Mouse (Mus musculus): ENCODE data around the gene Rnf115. TPM values are rescaled to one million over a fixed set of nuclear protein-coding genes. Genes with fewer than 3 reads are reported as not detected.

Gene Rnf115
- polyA plus RNA-seq, 1 experiment from 2014 or later, result 27.3 TPM

DNA sequence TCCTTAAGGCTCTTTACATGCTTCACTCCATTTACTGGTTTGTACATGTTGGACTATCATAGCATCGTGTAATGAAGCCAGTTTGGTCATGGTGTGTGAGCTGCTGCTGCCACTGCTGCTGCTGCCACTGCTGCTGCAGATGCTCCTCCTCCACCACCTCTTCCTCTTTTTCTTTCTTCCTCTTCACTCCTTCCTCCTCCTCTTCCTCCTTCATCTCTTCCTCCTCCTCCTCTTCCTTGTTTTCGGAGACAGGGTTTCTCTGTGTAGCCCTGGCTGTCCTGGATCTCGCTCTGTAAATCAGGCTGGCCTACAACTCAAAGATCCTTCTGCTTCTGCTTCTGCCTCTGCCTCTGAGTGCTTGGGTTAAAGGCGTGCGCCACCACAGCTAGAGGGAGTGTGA is 42.5 kb downstream of the Rnf115 start:
- Histone ChIP-seq H3K9me3 (ENCODE audit: control insufficient read depth, low read length) (no peaks in the 10 kb centered on the region), H3K36me3 (ENCODE audit: control insufficient read depth, insufficient read depth, low read length) (no peaks in the 10 kb centered on the region), H3K4me1 (replicated peaks; ENCODE audit: control insufficient read depth, insufficient read depth) (no peaks in the 10 kb centered on the region), H3K27ac (replicated peaks) (no peak overlapping the region), H3K4me2 (replicated peaks; ENCODE audit: low read depth) (no peak overlapping the region), H3K9ac (ENCODE audit: low read length) (no peak overlapping the region), H3K4me3 (ENCODE audit: low read depth, low read length) (no peak overlapping the region), H3K27me3 (ENCODE audit: control insufficient read depth, insufficient read depth, low read length) (no peaks in the 10 kb centered on the region)
- ATAC-seq (ENCODE audit: low FRiP score, low TSS enrichment) (no peak), DNase-seq (ENCODE audit: low spot score) (no peak)
- no peak for TF ChIP-seq CTCF (IDR thresholded peaks at IDR 0.05; ENCODE audit: low read depth)
- 87% methylated on average over 5 of the region's 5 CpGs for WGBS

DNA sequence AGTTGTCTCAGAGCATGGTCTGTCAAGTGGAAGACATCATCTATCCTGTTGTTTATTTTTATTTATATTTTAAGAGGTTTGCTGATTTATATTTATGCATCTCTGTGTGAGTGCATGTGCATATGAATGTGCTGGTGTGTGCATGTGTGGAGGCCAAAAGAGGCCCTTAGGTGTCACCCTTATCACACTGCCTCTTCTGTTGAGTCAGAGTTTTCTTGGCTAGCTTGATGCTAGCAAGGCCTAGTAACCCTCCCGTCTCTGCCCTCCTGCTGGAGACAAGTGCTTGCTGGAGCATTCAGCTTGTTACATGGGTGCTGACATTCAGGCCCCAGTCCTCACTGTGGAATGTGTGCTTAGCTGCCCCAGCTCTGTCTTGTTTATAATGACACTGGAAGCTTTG is 45.5 kb downstream of the Rnf115 start:
- Histone ChIP-seq H3K4me3 (ENCODE audit: low read depth, low read length) (no peak overlapping the region), H3K36me3 (ENCODE audit: control insufficient read depth, insufficient read depth, low read length) (no peaks in the 10 kb centered on the region), H3K9me3 (ENCODE audit: control insufficient read depth, low read length) (no peaks in the 10 kb centered on the region), H3K27ac (replicated peaks) (no peak overlapping the region), H3K4me2 (replicated peaks; ENCODE audit: low read depth) (no peak overlapping the region), H3K4me1 (replicated peaks; ENCODE audit: control insufficient read depth, insufficient read depth) (no peaks in the 10 kb centered on the region), H3K9ac (ENCODE audit: low read length) (no peak overlapping the region), H3K27me3 (ENCODE audit: control insufficient read depth, insufficient read depth, low read length) (no peaks in the 10 kb centered on the region)
- DNase-seq (ENCODE audit: low spot score) (no peak), ATAC-seq (ENCODE audit: low FRiP score, low TSS enrichment) (no peak)
- 38% methylated on average over 1 of the region's 1 CpGs for WGBS
- TF ChIP-seq EP300 (optimal IDR thresholded peaks at IDR 0.05) (no peak), CTCF (IDR thresholded peaks at IDR 0.05; ENCODE audit: low read depth) (peak; percentile 21; the same call in 1 of the 2 replicates)

DNA sequence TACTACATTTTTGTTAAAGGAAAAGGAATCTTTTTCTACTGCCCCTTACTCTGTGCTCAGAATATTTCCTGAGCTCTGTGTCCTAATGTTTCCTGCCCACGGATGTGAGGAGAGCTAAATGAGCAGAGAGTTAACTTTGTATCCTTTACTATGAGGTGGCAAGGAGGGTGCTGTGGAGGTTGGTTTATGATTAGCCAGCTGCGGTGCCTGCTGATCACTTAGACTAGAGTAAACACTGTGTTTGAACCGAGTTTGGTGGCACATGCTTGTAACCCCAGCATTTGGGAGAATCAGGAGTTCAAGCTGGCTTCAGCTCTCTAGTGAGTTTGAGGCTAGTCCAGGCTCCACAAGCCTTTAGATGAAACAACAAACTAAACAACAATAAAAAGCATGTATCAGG is 49.7 kb downstream of the Rnf115 start:
- WGBS, result 43% methylated on average over 3 of the region's 3 CpGs

DNA sequence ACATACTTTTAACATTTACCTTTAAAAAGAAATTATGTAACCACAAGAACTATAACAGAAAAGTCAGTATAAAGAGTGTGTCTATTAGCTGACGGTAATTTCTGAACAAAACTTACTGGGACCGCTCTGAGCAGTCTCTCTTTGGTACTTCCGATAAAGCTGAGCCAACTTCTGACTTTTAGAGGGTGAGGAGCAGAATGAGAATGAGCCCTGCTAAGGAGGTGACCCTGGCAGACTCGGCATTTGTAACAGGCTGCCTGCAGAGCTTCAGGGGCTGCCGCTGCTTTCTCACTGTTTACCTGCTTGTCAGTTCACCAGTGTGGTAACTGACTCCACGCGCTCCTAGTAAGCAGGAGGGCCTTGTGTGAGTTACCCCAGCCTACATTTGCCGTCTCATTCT is 54.8 kb downstream of the Rnf115 start:
- no peaks in the 10 kb centered on the region for H3K4me1 ChIP-seq (replicated peaks; ENCODE audit: control insufficient read depth, insufficient read depth)
- no peaks in the 10 kb centered on the region; the same call in 1 of the 2 replicates for H3K36me3 ChIP-seq (ENCODE audit: control insufficient read depth, insufficient read depth, low read length)
- H3K4me3 ChIP-seq (ENCODE audit: low read depth, low read length), result no peak overlapping the region
- 59% methylated on average over 8 of the region's 8 CpGs for WGBS
- no peaks in the 10 kb centered on the region for H3K27me3 ChIP-seq (ENCODE audit: control insufficient read depth, insufficient read depth, low read length)
- no peak overlapping the region for H3K4me2 ChIP-seq (replicated peaks; ENCODE audit: low read depth)
- DNase-seq (ENCODE audit: low spot score) (no peak), ATAC-seq (ENCODE audit: low FRiP score, low TSS enrichment) (no peak)
- H3K27ac ChIP-seq (replicated peaks), result no peak overlapping the region
- no peak overlapping the region for H3K9ac ChIP-seq (ENCODE audit: low read length)
- TF ChIP-seq EP300 (optimal IDR thresholded peaks at IDR 0.05) (no peak), CTCF (IDR thresholded peaks at IDR 0.05; ENCODE audit: low read depth) (no peak)
- H3K9me3 ChIP-seq (ENCODE audit: control insufficient read depth, low read length), result no peaks in the 10 kb centered on the region

More for the DNA sequence above, 49.7 kb downstream of the Rnf115 start:
- TF ChIP-seq EP300 (optimal IDR thresholded peaks at IDR 0.05), result no peak
- no peak for TF ChIP-seq CTCF (IDR thresholded peaks at IDR 0.05; ENCODE audit: low read depth)
- no peaks in the 10 kb centered on the region for H3K27me3 ChIP-seq (ENCODE audit: control insufficient read depth, insufficient read depth, low read length)
- H3K4me2 ChIP-seq (replicated peaks; ENCODE audit: low read depth), result no peak overlapping the region
- no peak overlapping the region for H3K9ac ChIP-seq (ENCODE audit: low read length)
- H3K9me3 ChIP-seq (ENCODE audit: control insufficient read depth, low read length), result no peaks in the 10 kb centered on the region
- peak; percentile 21 for DNase-seq (ENCODE audit: low spot score)
- no peaks in the 10 kb centered on the region for H3K36me3 ChIP-seq (ENCODE audit: control insufficient read depth, insufficient read depth, low read length)
- H3K4me3 ChIP-seq (ENCODE audit: low read depth, low read length), result no peak overlapping the region
- no peak for ATAC-seq (ENCODE audit: low FRiP score, low TSS enrichment)
- H3K27ac ChIP-seq (replicated peaks), result no peak overlapping the region
- no peaks in the 10 kb centered on the region for H3K4me1 ChIP-seq (replicated peaks; ENCODE audit: control insufficient read depth, insufficient read depth)

DNA sequence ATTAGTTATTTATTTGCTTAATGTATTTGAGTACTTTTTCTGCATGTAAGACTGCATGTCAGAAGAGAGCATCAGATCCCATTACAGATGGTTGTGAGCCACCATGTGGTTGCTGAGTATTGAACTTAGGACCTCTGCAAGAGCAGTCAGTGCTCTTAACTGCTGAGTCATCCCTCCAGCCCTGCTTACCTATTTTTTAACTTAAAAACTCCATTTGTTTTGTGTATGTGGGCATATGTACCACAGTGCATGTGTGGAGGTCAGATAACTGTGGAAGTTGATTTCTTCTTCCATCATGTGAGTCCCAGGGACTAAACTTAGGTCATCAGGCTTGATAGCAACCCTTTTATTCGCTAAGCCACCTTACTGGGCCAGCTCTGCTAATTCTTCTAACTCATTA is 60.3 kb downstream of the Rnf115 start:
- WGBS, result 90% methylated on average over 1 of the region's 1 CpGs
- no peaks in the 10 kb centered on the region for H3K9me3 ChIP-seq (ENCODE audit: control insufficient read depth, low read length)
- H3K9ac ChIP-seq (ENCODE audit: low read length), result no peak overlapping the region
- no peak overlapping the region for H3K4me3 ChIP-seq (ENCODE audit: low read depth, low read length)
- no peak overlapping the region for H3K4me2 ChIP-seq (replicated peaks; ENCODE audit: low read depth)
- no peaks in the 10 kb centered on the region for H3K4me1 ChIP-seq (replicated peaks; ENCODE audit: control insufficient read depth, insufficient read depth)
- no peak for TF ChIP-seq EP300 (optimal IDR thresholded peaks at IDR 0.05)
- H3K36me3 ChIP-seq (ENCODE audit: control insufficient read depth, insufficient read depth, low read length), result peaks cover 8% of the 10 kb centered on the region; the same call in 1 of the 2 replicates
- DNase-seq (ENCODE audit: low spot score), result no peak
- no peak overlapping the region for H3K27ac ChIP-seq (replicated peaks)
- H3K27me3 ChIP-seq (ENCODE audit: control insufficient read depth, insufficient read depth, low read length), result no peaks in the 10 kb centered on the region
- ATAC-seq (ENCODE audit: low FRiP score, low TSS enrichment), result no peak

DNA sequence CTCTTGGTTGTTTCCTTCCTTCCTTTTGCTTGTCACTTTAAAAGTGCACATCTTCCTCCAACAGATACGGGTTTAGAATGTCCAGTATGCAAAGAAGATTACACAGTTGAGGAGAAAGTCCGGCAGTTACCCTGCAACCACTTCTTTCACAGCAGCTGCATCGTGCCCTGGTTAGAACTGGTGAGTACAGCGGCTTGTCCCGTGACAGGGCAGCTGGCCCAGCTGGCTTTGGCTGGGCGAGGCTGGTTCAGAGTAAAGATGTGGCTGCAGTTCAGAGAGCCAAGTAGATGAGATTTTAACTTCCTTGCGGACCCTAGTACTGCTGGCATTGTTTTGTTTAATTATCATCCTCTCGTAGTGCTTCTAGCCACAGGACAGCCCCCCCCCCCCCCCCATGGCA is 61.0 kb downstream of the Rnf115 start:
- Histone ChIP-seq H3K4me1 (replicated peaks; ENCODE audit: control insufficient read depth, insufficient read depth) (no peaks in the 10 kb centered on the region), H3K27ac (replicated peaks) (no peak overlapping the region), H3K4me2 (replicated peaks; ENCODE audit: low read depth) (no peak overlapping the region), H3K9me3 (ENCODE audit: control insufficient read depth, low read length) (no peaks in the 10 kb centered on the region), H3K36me3 (ENCODE audit: control insufficient read depth, insufficient read depth, low read length) (peaks cover 8% of the 10 kb centered on the region; the same call in 1 of the 2 replicates), H3K4me3 (ENCODE audit: low read depth, low read length) (no peak overlapping the region), H3K27me3 (ENCODE audit: control insufficient read depth, insufficient read depth, low read length) (no peaks in the 10 kb centered on the region), H3K9ac (ENCODE audit: low read length) (no peak overlapping the region)
- TF ChIP-seq CTCF (IDR thresholded peaks at IDR 0.05; ENCODE audit: low read depth), result no peak
- TF ChIP-seq EP300 (optimal IDR thresholded peaks at IDR 0.05), result no peak
- WGBS, result 86% methylated on average over 8 of the region's 8 CpGs
- no peak for ATAC-seq (ENCODE audit: low FRiP score, low TSS enrichment)
- no peak for DNase-seq (ENCODE audit: low spot score)

Data from stomach, postnatal 0 days (tissue).